Mouse (Mus musculus) retina, adult 2 months (tissue): ENCODE data around the gene Ect2l.

Experiments used
- DNase-seq: peaks from one replicate; pipeline ENCODE4 v3.0.0-alpha.2; 2012; ENCODE audit warnings: low read depth, low spot score

Gene Ect2l

DNA sequence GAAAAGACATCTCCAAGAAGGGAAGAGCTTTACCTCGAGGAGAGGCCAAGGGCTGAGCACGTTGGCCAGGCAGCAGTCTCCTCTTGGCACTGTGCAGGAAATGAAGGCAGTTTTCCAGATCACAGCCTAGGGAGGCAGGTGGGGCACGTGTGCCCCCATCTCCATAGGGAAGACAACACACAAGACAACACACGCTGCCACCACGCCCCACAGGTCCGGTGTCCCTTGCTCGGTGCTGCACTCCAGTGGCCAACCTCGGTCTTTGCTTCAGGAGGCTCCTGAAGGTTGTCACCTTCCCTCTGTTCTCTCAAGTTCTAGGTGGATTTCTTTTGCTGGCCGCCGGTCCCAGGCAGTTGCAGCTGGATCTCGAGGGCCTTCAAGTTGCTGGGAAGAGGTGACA is at the start of gene Ect2l:
Gene Ect2l, minus strand, starts transcription at position 165 of the 400 bp plus-strand sequence.
- DNase-seq: no peak

DNA sequence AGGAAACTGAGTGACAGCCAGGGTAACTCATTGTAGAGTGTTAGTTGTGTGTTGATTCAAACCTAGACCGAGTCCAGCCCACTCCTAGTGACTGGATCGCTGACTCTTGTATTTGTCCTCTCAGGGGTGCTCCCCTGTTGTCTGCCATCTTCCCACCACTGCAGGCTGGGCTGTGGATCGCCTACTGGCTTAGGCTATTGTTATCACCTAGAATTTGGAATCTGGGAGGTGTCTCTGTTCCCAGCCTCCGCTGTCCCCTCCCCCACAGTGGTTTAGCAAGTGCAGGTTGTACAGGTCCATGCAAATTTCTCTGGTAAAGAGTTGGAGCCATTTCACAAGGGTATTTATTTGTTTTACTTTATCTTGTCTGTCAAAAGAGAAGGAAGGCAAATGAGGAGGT is 40.7 kb upstream of the Ect2l start:
- DNase-seq: no peak

DNA sequence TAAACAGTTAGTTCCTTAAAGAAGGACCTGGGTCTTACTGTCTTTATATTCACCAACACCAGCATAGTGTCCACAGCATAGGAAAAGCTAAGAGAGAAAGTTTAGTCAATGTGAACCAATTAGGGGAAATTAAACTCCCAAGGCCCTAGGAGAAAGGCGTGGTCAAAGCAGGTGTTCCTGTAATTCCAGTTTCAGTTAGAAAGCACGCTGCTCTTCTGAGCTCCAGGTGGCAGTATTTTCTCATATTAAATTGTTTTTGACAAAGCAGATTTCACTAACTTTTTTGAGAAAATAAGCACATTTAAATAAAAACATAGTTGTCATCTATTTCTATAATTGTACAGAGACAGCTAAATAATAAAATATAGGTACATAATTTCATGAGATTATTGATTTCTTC is 32.9 kb upstream of the Ect2l start:
- no peak for DNase-seq

DNA sequence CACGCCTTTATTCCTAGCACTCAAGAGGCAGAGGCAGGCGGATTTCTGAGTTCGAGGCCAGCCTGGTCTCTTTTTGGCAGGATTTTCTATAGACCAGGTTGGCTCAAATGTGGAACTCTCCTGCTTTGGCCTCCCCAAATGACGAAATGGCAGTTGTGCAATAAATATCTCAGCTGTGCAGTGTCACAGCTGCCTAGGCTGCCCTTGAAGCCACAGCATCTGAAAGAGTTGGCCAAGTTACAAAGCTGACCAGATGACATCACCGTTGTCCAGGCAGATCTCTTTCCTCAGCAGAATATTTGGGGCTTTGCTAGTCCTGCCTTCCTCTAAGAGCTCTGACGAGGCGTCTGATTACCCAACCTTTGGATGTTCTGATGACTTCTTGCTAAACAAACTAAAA is 26.5 kb upstream of the Ect2l start:
- no peak for DNase-seq

DNA sequence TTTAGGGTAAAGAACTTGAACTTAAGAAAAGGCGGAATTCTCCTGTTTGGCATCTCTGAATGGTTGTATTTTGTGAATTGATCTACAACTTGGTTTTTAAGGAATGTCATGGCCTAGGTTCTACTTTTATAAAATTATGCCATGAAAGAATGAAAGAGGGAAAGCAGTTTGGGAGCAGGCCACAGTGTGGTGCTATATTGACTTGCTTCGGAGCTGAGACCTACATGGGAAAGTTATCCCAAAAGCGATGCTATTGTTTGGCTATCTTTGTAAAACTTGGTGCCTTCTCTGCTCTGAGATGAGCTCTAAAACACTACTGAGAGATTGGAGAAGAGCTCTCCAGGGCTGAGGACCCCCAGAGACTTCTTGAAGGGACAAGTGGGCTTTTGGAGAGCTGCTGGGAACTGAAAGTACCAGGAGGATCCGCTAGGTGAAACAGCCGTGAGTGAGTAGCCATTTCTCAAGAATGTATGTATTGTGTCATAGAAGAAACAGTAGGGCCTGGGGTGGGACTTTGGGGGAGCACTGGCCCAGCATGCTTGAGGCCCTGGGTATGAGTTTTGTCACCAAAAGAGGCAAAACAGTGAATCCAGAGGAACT is 25.7 kb upstream of the Ect2l start:
- DNase-seq: no peak

DNA sequence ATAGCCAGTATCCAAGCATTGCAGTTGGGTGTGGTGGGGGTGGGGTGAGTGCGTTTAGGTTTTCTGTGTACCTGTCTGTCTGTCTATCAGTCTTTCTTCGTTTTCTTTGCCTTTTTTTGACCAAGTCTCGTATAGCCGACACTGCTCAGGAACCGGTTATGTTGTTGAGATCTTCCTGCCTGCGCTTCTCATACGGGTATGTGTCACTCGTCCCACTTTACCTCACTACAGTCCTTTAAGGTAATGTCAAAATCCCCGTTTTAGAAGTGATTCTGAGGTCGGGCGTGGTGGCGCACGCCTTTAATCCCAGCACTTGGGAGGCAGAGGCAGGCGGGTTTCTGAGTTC is 24.7 kb upstream of the Ect2l start:
- no peak for DNase-seq

DNA sequence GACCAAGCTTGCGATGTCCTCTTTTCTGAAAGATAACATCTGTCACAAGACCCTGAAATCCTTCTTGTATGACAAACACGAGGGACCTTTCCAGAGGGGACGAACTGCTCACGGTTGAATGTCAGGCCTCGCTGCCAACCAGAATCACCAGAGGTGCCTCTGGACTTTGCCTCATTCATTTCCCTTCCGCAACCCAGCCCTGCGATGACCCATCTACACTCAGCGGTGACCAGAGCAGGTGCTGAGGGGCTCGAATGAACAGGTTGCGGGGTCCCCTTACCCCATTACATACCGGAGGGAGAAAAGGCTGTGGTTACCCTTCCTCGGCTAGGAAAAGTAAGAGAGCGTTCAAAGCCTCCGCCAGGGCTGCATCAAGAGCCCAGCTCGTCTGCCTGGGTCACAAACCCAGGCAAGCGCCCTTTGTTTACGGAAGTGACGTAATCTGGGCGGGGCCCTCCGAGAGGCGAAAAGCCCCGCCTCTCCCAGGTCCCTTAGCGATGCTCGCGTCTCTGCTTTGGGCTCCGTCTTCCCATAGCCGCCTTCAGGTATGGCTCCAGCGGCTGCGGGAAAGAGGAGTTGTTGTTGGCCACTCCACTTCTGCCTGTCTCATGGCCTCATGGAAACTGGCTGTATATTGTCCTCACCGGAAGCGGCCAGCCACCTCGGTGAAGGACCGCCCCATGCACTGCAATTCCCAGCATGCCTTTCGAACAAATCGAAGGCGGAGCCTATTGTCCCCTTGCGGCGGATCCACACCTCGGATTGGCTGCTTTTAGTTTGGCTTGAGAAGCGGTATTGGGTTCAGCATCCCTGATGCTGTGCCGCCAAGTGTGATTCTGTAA is 24.1 kb upstream of the Ect2l start, which contains the start of gene Ccdc28a:
Gene Ccdc28a, minus strand, starts transcription at position 439 of the 842 bp plus-strand sequence.
- DNase-seq: peak; percentile 89

DNA sequence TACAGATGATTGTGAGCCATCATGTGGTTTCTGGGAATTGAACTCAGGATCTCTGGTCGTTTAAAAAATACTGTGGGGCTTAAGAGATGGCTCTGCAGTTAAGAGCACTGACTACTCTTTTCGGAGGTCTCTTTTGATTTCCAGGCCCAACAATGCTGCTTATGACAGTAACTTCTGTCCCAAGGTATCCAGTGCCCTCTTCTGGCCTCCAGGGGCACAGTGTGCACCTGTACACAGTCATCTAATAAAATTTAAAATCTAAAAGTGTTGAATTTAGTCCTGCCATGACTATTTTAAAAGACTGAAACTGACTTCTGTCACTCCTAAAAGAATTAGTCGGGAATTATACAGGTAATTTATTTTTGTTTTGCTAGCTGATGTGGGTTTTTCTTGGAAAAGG is 23.2 kb upstream of the Ect2l start:
- no peak for DNase-seq

DNA sequence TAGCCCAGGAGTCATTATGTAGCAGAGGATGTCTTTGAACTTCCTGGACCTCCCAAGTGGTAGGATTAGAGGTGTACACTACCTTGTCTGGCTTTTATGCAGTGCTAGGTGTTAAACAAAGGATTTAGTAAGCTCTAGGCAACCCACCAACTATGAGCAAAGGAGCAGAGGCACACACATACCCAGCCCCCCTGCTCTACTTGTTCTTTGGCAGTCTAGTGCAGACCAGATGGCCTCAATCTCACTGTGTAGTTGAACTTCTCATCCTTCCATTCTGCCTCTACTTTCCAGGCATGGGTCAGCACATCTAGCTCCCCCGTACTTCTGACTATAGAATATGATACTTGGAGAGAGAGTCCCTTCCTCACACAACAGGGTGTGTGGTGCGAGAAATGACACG is 13.7 kb upstream of the Ect2l start:
- no peak for DNase-seq

DNA sequence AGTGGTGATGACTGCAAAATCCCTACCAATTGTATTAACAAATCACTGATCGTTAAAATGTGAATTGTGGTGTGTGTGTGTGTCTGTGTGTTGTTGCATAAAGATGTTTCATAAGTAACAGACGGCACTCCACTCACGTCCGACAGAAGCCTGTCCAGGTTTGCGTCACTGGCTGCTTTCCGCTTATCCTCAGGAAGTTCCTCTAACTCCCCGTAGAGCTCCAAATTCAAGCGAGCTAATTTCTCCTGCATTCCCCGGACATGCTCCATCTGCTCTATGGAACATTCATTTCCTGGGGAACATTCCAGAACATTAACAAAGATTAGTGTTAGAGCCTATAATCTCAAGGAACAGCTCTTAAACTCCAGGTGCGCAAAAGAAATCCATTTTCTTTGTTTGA is 8.7 kb upstream of the Ect2l start:
- no peak for DNase-seq

DNA sequence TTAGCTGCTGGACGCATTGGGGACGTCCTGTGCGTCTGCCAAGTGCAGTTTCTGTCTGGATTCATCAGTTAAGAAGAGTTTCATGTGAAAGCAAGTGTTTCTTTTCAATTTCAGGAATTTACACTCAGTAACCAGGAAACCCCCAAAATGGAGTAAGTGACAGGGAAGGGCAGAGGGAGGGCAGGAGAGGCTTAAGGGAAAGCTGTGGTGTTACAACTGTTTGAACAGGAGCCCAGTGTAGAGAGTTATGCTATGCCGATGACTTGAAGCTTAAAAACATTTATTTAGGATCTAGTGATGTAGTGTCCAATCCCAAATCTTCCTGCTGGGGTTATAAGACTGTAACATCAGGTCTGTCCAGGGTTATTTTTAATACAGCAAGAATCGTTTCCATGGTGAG is 3.4 kb upstream of the Ect2l start:
- no peak for DNase-seq

DNA sequence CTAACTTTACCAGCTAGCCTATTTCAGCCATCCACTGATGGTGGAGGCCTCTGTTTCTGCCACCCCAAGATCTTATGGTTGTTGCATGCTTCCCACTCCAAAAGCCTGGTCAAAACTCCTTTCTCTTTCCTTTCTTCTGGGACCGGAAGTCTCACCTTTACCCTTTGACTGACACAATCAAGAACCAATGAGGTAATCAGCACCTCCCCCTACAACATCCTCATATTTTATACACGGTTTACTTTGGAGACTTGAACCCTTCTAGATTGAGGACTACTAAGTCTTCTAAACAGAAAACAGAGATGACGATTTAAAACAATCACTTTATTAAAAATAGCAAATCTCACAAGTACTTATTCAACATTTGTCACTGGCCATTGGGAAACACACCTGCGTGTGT is 2.7 kb upstream of the Ect2l start:
- DNase-seq: no peak

DNA sequence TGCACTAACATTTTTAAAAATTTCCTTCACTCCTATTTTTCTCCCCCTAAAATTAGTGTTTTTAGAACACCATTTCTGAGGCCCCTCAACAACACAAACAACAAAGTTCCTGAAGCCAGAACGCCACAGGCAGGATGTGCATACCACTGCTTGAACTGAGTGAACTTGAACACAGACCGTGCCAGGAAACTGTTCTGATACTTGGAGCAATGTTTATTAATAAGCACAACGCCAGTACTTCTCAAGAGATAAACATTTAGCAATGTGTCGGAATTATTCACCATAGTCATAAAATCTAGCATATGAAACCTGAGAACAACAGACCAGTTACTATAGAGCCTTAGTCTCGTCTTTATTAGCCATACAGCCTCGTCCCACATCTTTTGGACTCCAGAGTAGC is 571 bp downstream of the Ect2l start:
- DNase-seq: no peak

DNA sequence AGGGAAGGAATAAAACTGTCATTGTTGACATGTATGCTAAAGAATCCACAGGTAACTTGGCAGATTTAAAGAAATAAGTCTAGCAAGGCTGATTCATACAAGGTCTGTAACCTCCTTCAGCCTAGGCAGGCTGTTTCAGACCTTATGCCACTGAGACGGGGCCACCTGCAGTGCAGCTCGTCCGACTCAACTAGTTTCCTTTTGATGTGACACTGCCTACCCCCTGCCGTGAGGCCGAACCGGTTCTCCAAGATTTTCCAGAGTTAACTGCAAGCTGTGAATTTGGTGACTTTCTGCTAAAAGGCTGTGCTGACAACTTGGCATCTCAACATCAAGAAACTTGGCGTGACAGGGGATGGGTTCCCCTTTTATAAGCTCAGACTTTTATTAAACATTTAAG is 6.6 kb downstream of the Ect2l start:
- DNase-seq: no peak

DNA sequence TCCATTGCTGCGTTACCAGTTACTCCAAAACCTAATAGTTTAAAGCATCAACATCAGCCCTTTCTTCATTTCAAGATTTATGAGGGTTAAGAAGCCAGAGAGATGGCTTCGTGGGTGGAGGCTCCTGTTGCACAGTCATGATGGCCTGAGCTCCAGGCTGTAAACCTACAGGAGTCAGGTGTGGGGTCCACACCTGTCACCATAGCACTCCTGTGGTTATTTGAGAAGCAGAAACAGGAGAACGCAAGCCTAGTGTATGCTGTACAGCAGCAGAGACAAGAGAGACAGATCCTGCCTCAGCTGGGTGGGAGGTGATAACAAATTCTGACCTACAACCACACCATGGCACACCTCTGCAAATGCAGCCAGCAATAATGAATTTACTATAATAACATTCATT is 8.3 kb downstream of the Ect2l start:
- DNase-seq: no peak

DNA sequence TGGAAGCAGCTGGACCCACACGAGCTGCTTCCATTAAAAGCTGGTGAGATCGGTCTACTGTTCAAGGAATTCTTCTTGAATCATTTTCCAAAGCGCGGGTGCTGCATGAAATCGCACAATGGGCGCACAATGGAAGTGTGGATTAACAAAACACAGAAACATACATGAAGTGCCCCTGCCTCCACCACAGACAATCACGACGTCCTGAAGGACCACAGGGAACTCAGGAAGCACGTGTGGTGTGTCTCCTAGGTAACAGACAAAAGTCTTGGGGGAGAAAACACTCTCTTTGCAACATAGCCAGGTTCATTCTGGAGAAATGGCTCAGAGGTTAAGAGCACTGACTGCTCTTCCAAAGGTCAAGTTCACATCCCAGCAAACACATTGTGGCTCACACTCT is 10.0 kb downstream of the Ect2l start:
- no peak for DNase-seq

DNA sequence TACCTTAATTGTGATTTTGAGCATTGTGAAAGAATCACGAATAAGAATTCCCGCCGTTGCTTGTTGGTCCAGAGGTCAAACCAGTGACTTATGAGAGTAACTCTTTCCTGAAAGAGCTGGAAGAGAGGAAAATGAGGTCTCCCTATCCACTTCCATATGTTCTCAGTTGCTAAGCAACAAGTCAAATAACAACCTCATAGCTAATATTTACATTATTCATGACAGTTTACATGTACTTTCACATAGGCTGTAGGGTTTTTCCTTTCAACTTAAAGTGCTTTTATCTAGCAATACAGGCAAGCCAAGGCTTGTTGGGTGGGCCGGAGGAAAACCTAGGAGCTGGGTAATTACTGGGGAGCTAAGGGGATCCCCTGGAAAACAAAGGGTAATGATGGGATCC is 10.8 kb downstream of the Ect2l start:
- no peak for DNase-seq

DNA sequence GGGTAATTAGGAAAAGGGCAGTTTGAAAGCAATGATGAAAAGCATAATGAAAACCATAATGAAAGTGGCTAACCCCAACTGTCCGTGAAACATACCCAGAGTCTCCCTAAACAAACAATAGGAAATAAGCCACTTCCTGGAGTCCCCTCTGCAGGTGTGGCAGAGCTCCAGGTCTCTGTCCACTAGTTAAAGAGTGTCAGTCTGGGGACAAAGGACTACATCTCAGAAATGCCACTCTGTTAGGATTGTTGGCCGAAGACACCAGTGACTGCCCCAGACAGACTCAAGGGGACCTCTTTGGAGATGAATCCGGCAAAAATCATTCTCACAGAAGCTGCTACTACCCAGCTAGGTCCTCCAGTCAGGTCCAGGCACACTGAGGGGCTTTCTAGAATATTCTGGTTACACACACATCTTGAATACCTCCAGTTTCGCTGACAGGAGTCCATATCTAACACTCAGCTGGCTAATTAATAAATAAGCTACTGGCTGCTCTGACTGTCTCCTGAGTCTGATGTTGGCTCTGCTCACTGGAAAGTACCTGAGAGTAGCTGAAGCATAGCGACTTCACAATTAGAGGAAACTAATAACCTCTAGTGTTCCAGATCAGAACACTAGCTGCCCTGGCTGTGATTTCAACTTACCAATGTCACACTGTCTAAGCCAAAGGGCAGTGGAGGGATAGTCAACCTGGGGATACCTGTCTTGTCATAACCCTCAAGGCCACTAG is 12.2 kb downstream of the Ect2l start:
- no peak for DNase-seq

DNA sequence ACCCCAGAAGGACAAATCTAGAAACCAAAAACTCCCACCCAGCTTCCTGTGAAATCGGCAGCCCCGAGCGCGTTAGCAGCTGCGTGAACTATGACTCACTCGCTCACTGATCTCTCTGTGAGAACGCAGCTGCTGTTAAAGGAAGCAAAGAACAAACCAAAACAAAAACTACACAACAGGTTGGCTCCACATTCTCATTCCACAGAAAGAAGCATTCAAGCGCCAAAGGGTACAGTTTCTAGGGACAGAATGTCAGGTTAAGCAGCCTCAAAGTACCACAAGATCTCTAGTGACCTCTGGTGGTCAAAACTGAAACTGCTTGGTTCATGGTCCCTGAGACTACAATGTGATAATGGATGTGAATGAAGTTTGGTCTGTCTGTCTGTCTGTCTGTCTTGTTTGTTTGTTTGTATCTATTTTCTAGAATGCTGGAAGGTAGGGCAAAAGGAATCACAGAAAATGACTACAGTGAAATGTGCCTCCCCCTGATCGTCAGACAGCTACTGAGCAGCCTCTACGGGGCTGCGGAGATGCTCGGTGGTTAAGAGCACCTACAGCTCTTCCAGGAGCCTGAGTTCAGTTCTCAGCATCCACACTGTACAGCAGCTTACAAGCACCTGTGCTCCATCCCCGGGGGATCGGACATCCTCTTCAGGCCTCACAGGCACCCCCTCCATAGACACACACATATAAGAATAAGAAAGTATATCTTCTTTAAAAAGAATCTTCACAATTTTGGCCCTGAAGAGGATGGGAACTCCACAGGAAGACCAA is 13.3 kb downstream of the Ect2l start:
- peak; percentile 60 for DNase-seq

DNA sequence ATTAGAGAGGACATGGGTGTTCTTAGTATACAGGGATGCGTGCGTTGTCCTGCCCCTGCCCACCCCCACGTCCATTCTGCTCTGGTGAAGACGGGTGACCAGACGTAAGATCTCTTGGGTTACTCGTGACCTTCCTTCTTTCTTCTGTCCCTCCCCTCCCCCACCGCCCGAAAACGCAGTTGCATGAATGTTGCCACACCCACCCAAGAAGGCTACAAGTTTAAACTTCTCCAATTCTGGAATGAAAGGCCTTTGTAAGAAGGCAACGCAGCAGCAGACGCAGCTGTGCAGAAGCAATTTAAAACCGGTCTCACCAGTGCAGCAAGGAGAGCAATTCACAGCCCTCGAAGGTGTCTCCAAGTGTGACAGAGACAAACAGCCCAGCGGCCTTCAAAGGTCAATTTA is 16.0 kb downstream of the Ect2l start:
- DNase-seq: no peak

DNA sequence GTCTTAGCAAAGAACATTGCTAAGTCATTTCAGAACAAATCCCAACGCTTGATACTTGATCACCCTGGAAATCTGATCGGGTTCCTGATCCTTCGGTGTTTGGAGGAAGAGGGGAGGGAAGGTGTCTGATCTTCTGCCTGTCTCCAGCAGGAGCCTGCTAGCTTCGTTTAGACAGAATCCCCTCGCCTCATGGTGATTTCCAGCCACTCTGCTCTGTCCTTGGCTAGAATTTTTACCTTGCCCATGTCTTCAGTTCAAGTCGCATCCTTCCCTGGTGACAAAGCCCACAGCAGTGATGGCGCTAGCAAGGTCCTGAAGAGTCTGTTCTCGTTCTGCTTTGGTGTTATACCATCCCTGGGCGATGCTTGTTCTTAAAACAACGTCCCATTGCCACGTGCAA is 16.5 kb downstream of the Ect2l start:
- no peak for DNase-seq

DNA sequence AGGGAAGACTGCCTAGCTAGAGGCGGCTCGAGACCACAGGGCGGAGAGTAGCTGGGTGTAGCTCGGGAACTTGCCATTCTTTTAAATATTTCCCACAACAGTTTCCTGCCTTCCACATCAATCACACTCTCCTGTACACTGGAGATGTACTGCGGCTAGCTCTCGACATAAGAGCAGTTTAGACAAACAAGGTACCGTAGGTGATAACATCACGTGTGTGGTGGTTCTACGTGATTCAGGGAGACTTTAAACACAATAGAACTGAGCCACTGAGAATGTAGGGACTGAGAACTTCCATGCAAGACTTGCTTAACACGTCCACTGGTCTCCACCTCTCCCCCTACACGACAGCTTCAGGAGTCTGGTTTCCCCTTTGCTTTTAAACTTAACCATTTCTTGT is 17.5 kb downstream of the Ect2l start:
- no peak for DNase-seq
